Mouse (Mus musculus): ENCODE data around the gene Cyp4a30b. TPM values are rescaled to one million over a fixed set of nuclear protein-coding genes. Genes with fewer than 3 reads are reported as not detected.
"Not testable (repeated sequence)": the region's sequence is repeated elsewhere in the genome, so short reads cannot be mapped to it uniquely, and the experiment has no call there.

The Cyp4a30b gene
- total and polyA plus RNA-seq, 2 experiments from 2014 or later, result not detected

DNA sequence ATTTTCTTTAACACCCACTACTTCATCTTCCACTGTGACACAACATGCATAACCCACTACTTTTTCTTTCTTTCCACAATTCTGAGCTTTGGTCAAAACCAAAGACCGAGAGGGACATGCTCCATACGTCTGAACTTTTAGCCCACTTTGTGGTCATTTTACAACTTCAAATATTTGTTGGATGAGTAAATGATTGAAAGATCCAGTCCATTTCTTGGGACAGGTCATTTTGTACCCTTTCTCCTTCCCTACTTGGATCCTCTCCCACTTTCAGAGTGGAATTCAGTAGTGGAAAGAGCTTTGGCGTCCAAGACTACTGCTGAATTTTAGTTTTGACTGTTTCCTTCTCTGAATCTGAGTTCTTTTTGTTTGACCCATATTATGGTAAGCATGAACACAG, 45.1 kb downstream of the Cyp4a30b start:
- Histone ChIP-seq H3K27me3 (ENCODE audit: insufficient read depth, low read length) (no peaks in the 10 kb centered on the region), H3K27ac (no peak overlapping the region)
- 90% methylated on average over 3 of the region's 3 CpGs for WGBS

DNA sequence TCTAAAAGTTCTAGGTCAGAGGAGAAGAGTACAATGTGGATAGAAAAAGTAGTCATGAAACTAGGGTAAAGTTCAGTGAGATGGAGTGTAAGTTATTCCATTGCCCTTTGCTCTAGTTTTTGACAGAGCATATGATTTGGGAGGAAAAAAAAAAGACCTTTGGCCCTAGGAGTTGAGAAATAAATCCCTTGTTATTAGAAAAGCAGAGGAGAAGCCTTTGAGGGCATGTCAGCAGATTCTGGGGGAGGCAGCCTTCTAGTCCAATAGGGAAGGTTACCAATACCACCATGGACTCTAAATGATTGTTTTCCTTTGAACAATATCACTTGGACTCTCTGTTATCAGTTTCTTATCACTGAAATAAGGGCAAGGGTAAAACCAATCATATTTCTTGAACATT, 61.6 kb downstream of the Cyp4a30b start:
- not testable (repeated sequence) for H3K4me2 ChIP-seq (ENCODE audit: low read depth, low read length); H3K27me3 ChIP-seq (ENCODE audit: insufficient read depth, low read length); H3K4me3 ChIP-seq (ENCODE audit: low read length); H3K36me3 ChIP-seq (ENCODE audit: insufficient read depth, low read length); H3K4me1 ChIP-seq (ENCODE audit: insufficient read depth, low read length); DNase-seq (ENCODE audit: low spot score); H3K9ac ChIP-seq (replicated peaks; ENCODE audit: low read length); ATAC-seq; H3K9me3 ChIP-seq (ENCODE audit: low read length); H3K27ac ChIP-seq

More for the DNA sequence above, 45.1 kb downstream of the Cyp4a30b start:
- TF ChIP-seq CTCF (IDR thresholded peaks at IDR 0.05; ENCODE audit: low read depth), result no peak
- H3K4me3 ChIP-seq (ENCODE audit: low read length), result no peak overlapping the region
- H3K36me3 ChIP-seq (ENCODE audit: insufficient read depth, low read length), result no peaks in the 10 kb centered on the region
- DNase-seq (ENCODE audit: low spot score) (no peak), ATAC-seq (no peak)
- H3K4me1 ChIP-seq (ENCODE audit: insufficient read depth, low read length), result no peaks in the 10 kb centered on the region
- no peak overlapping the region for H3K4me2 ChIP-seq (ENCODE audit: low read depth, low read length)
- H3K9me3 ChIP-seq (ENCODE audit: low read length), result no peaks in the 10 kb centered on the region
- no peak overlapping the region for H3K9ac ChIP-seq (replicated peaks; ENCODE audit: low read length)

DNA sequence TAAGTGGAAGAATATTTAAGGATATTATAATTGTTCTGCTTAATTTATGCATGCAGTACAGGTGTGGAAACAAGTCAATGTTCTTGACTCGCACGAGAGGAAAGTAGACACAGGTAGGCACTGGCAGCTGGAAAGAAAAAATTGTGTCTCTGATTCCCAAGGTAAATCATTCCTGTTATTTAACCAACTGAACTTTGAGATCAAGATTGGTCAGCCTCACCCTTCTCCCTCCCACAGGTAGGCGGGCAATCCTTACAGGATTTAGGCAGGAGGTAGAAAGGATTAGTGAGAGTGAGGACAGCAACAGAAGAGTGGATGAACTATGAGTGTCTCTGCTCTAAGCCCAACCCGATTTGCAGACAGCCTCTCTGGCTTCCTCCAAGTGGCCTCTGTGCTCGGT, 65.6 kb downstream of the Cyp4a30b start, which contains the start of gene Cyp4a10:
Gene Cyp4a10 (plus strand): TSS at position 265 of the 400 bp plus-strand sequence.
- not testable (repeated sequence) for H3K4me2 ChIP-seq (ENCODE audit: low read depth, low read length); H3K27ac ChIP-seq; DNase-seq (ENCODE audit: low spot score); H3K4me1 ChIP-seq (ENCODE audit: insufficient read depth, low read length); H3K9me3 ChIP-seq (ENCODE audit: low read length); ATAC-seq; H3K27me3 ChIP-seq (ENCODE audit: insufficient read depth, low read length); H3K4me3 ChIP-seq (ENCODE audit: low read length); H3K9ac ChIP-seq (replicated peaks; ENCODE audit: low read length); H3K36me3 ChIP-seq (ENCODE audit: insufficient read depth, low read length)
- WGBS, result 83% methylated on average over 5 of the region's 5 CpGs

DNA sequence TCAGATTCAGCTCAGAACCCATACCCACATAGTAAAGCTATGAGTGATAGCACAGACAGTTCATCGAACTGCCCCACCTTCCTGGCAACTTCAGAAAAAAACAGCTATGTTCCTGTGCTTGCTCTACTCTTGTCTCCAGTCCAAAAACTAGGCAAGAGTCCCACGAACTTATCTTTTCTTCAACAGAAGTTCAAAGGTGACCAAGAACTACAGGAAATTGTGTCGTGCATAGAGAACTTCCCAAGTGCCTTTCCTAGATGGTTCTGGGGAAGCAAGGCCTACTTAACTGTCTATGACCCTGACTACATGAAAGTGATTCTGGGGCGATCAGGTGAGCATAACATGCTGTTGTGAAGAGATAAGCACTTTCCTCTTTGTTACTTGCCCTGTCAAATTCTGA, 67.0 kb downstream of the Cyp4a30b start:
- no peak for TF ChIP-seq CTCF (IDR thresholded peaks at IDR 0.05; ENCODE audit: low read depth)
- Histone ChIP-seq H3K4me2 (ENCODE audit: low read depth, low read length) (no peak overlapping the region), H3K36me3 (ENCODE audit: insufficient read depth, low read length) (no peaks in the 10 kb centered on the region), H3K9me3 (ENCODE audit: low read length) (no peaks in the 10 kb centered on the region), H3K9ac (replicated peaks; ENCODE audit: low read length) (no peak overlapping the region), H3K27me3 (ENCODE audit: insufficient read depth, low read length) (no peaks in the 10 kb centered on the region), H3K4me3 (ENCODE audit: low read length) (no peak overlapping the region), H3K27ac (no peak overlapping the region), H3K4me1 (ENCODE audit: insufficient read depth, low read length) (no peaks in the 10 kb centered on the region)
- ATAC-seq, result no peak
- DNase-seq (ENCODE audit: low spot score), result no peak
- WGBS, result 79% methylated on average over 4 of the region's 4 CpGs

Other genes with a start within 250 kb of the Cyp4a30b start
- gene Cyp4a29, start 210.5 kb upstream of the Cyp4a30b start, total RNA-seq (2014; rRNA removed), result not detected in 2 replicates
- not detected in 2 replicates for gene Cyp4a29, start 210.5 kb upstream of the Cyp4a30b start, polyA plus RNA-seq (2015; fragmentation: Nextera tagmentation; extraction: Ambion mirVana)
- not detected in 2 replicates for gene Cyp4a12a, start 153.6 kb upstream of the Cyp4a30b start, total RNA-seq (2014; rRNA removed)
- not detected in 2 replicates for gene Cyp4a12a, start 153.6 kb upstream of the Cyp4a30b start, polyA plus RNA-seq (2015; fragmentation: Nextera tagmentation; extraction: Ambion mirVana)
- gene Cyp4a12b, start 41.0 kb upstream of the Cyp4a30b start, total RNA-seq (2014; rRNA removed), result not detected in 2 replicates
- 0.08 TPM in 1 of 2 replicates, not detected in the other for gene Cyp4a12b, start 41.0 kb upstream of the Cyp4a30b start, polyA plus RNA-seq (2015; fragmentation: Nextera tagmentation; extraction: Ambion mirVana)
- gene Cyp4a14, start 43.5 kb downstream of the Cyp4a30b start, total RNA-seq (2014; rRNA removed), result not detected in 2 replicates
- not detected in 2 replicates for gene Cyp4a14, start 43.5 kb downstream of the Cyp4a30b start, polyA plus RNA-seq (2015; fragmentation: Nextera tagmentation; extraction: Ambion mirVana)
- gene Cyp4a10, start 65.7 kb downstream of the Cyp4a30b start, total RNA-seq (2014; rRNA removed), result not detected in 2 replicates
- not detected in 2 replicates for gene Cyp4a10, start 65.7 kb downstream of the Cyp4a30b start, polyA plus RNA-seq (2015; fragmentation: Nextera tagmentation; extraction: Ambion mirVana)
- not detected in 2 replicates for gene Cyp4a31, start 111.0 kb downstream of the Cyp4a30b start, total RNA-seq (2014; rRNA removed)
- not detected in 2 replicates for gene Cyp4a31, start 111.0 kb downstream of the Cyp4a30b start, polyA plus RNA-seq (2015; fragmentation: Nextera tagmentation; extraction: Ambion mirVana)
- not detected in 2 replicates for gene Cyp4a32, start 148.4 kb downstream of the Cyp4a30b start, total RNA-seq (2014; rRNA removed)
- gene Cyp4a32, start 148.4 kb downstream of the Cyp4a30b start, polyA plus RNA-seq (2015; fragmentation: Nextera tagmentation; extraction: Ambion mirVana), result not detected in 2 replicates
- 1.3 and 1.8 TPM in 2 replicates for gene Cyp4b1, start 195.1 kb downstream of the Cyp4a30b start, total RNA-seq (2014; rRNA removed)
- 1.4 and 1.6 TPM in 2 replicates for gene Cyp4b1, start 195.1 kb downstream of the Cyp4a30b start, polyA plus RNA-seq (2015; fragmentation: Nextera tagmentation; extraction: Ambion mirVana)

All from hindbrain, postnatal 0 days (tissue).